In genomic region chr2:172620001-172620400, GRCm38 (mm10) we compare ENCODE assay signal across 24 mouse cellular contexts.
A peak's percentile ranks its signal among the peaks of the same experiment; 100 is the strongest.
DNase-seq lines count a peak whose midpoint lies in the region; ATAC-seq lines count a peak whose summit lies in the region.
"Had no signal": no experiment of that assay in that cellular context is flagged by ENCODE, and none has a peak within 500 bp of the region (broad histone marks: within the 10 kb centered on the region; RNA-seq: fewer than 3 reads in every experiment).

No protein-coding gene starts in this region.

- no peak overlapping the region for H3K9ac ChIP-seq in midbrain, embryonic 13.5 days (replicated peaks)
- H3K9ac ChIP-seq in midbrain, embryonic 16.5 days (ENCODE audit: low read depth, low read length), result no peak overlapping the region
- H3K9ac ChIP-seq: embryonic facial prominence, embryonic 15.5 days; forebrain, embryonic 15.5 days; kidney, embryonic 15.5 days; liver, embryonic 13.5 days; neural tube, embryonic 13.5 days had no signal

- DNase-seq in limb, embryonic 10.5 days (ENCODE audit: low spot score), result no peak
- peak; percentile 77 for DNase-seq in thymus, postnatal 0 days (ENCODE audit: low spot score)
- peak; percentile 60 for DNase-seq in thymus, postnatal 4 days
- no peak for DNase-seq in embryo, embryonic 9.5 days (ENCODE audit: extremely low spot score)
- no peak for DNase-seq in spleen, postnatal 4 days (ENCODE audit: low spot score in 2 of 2)
- DNase-seq: adrenal gland, postnatal 14 days; cerebellum, adult 11-12 months; cerebellum, adult 9-11 months; gastrocnemius, adult 2 months; heart, adult 2 months; heart, postnatal 14 days; kidney, adult 18-20 months; kidney, postnatal 25 days; liver, embryonic 13.5 days; lung, adult 2 months; lung, postnatal 10 days had no signal

- H3K27me3 ChIP-seq in midbrain, embryonic 13.5 days, result peaks cover 14% of the 10 kb centered on the region
- H3K27me3 ChIP-seq in midbrain, embryonic 16.5 days (ENCODE audit: control insufficient read depth, insufficient read depth, low read depth, low read length), result no peaks in the 10 kb centered on the region
- peaks cover 9% of the 10 kb centered on the region; the same call in 1 of the 2 replicates for H3K27me3 ChIP-seq in limb, embryonic 10.5 days (ENCODE audit: low read depth, poor library complexity, severe bottlenecking)
- H3K27me3 ChIP-seq: embryonic facial prominence, embryonic 15.5 days; forebrain, embryonic 15.5 days had no signal

- H3K27ac ChIP-seq in midbrain, embryonic 13.5 days, result 0 out of 2 replicates have a peak overlapping the region, but pooled peaks have one; percentile 25
- no peak overlapping the region for H3K27ac ChIP-seq in midbrain, embryonic 16.5 days (ENCODE audit: low read length)
- H3K27ac ChIP-seq in limb, embryonic 10.5 days, result peak overlapping the region; percentile 66
- H3K27ac ChIP-seq: embryonic facial prominence, embryonic 15.5 days; forebrain, embryonic 15.5 days; gastrocnemius, adult 2 months; heart, adult 2 months; kidney, embryonic 15.5 days; liver, embryonic 13.5 days; neural tube, embryonic 13.5 days had no signal

- ATAC-seq in midbrain, embryonic 13.5 days, result no peak
- ATAC-seq in midbrain, embryonic 16.5 days, result no peak
- ATAC-seq: forebrain, embryonic 15.5 days; hindbrain, embryonic 16.5 days had no signal

- no peak overlapping the region for H3K4me3 ChIP-seq in midbrain, embryonic 13.5 days (replicated peaks)
- no peak overlapping the region for H3K4me3 ChIP-seq in midbrain, embryonic 16.5 days (ENCODE audit: low read depth, low read length)
- no peak overlapping the region for H3K4me3 ChIP-seq in limb, embryonic 10.5 days
- H3K4me3 ChIP-seq: embryonic facial prominence, embryonic 15.5 days; forebrain, embryonic 15.5 days; gastrocnemius, adult 2 months; heart, adult 2 months; kidney, embryonic 15.5 days; liver, embryonic 13.5 days; neural tube, embryonic 13.5 days had no signal

- H3K9me3 ChIP-seq in midbrain, embryonic 13.5 days, result no peaks in the 10 kb centered on the region
- H3K9me3 ChIP-seq in midbrain, embryonic 16.5 days (replicated peaks; ENCODE audit: control insufficient read depth, low read length, poor library complexity, severe bottlenecking), result no peaks in the 10 kb centered on the region
- no peaks in the 10 kb centered on the region for H3K9me3 ChIP-seq in limb, embryonic 10.5 days (replicated peaks)
- H3K9me3 ChIP-seq: embryonic facial prominence, embryonic 15.5 days; forebrain, embryonic 15.5 days; kidney, embryonic 15.5 days; liver, embryonic 13.5 days; neural tube, embryonic 13.5 days had no signal

- no peak overlapping the region for H3K4me2 ChIP-seq in midbrain, embryonic 13.5 days (replicated peaks)
- no peak overlapping the region for H3K4me2 ChIP-seq in midbrain, embryonic 16.5 days (ENCODE audit: low read length)
- H3K4me2 ChIP-seq: embryonic facial prominence, embryonic 15.5 days; forebrain, embryonic 15.5 days; kidney, embryonic 15.5 days; liver, embryonic 13.5 days; neural tube, embryonic 13.5 days had no signal

- WGBS in midbrain, embryonic 13.5 days, result 72% methylated on average over 5 of the region's 5 CpGs
- WGBS in midbrain, embryonic 16.5 days, result 66% methylated on average over 5 of the region's 5 CpGs
- whole genome bisulfite sequencing in limb, embryonic 10.5 days, result 56% methylated on average over 5 of the region's 5 CpGs

- no peaks in the 10 kb centered on the region for H3K36me3 ChIP-seq in midbrain, embryonic 13.5 days
- H3K36me3 ChIP-seq in midbrain, embryonic 16.5 days (ENCODE audit: control insufficient read depth, insufficient read depth, low read length), result no peaks in the 10 kb centered on the region
- no peaks in the 10 kb centered on the region for H3K36me3 ChIP-seq in limb, embryonic 10.5 days
- H3K36me3 ChIP-seq: embryonic facial prominence, embryonic 15.5 days; forebrain, embryonic 15.5 days; G1E; kidney, embryonic 15.5 days; liver, embryonic 13.5 days; neural tube, embryonic 13.5 days had no signal

- peaks cover 10% of the 10 kb centered on the region for H3K4me1 ChIP-seq in midbrain, embryonic 13.5 days (replicated peaks)
- H3K4me1 ChIP-seq in midbrain, embryonic 16.5 days (ENCODE audit: control insufficient read depth, insufficient read depth, low read length), result peaks cover 7% of the 10 kb centered on the region
- peaks cover 38% of the 10 kb centered on the region for H3K4me1 ChIP-seq in limb, embryonic 10.5 days
- H3K4me1 ChIP-seq: liver, embryonic 13.5 days had no signal

Comparison
In these comparisons a context has a peak if more than half of its experiments do, and no peak if none do; other contexts are left out.
1. DNase-seq: peak in thymus, postnatal 0 days (single experiment) and thymus, postnatal 4 days (single experiment); none in limb, embryonic 10.5 days (single experiment), embryo, embryonic 9.5 days (single experiment) and spleen, postnatal 4 days (0 of 2).